Mouse (Mus musculus) ovary, postnatal 36 days (tissue): ENCODE data around the gene Herc1.

ENCODE experiments used
- DNase-seq: peaks from one replicate; pipeline ENCODE4 v3.0.0; 2022; ENCODE audit warnings: low spot score, mixed read lengths

Gene Herc1

DNA sequence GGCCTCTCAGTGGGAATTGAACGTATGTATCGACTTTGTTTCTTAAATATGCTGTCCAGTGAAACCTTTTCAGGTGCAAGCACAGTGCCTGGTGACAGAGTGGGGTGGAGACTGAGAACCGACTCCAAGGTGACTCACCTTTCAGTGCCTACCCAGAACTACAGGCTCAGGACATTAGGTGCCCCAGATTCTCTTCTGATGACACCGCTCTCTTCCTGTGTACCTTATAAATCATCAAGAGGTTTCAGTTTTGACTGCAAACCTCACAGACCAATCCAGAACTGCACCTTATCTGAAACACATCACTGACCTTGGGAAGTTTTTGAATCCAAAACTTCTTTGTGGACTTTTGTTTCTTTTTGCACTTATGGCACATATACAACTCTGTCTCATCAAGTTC lies 170.0 kb downstream of the Herc1 start:
- no peak for DNase-seq

DNA sequence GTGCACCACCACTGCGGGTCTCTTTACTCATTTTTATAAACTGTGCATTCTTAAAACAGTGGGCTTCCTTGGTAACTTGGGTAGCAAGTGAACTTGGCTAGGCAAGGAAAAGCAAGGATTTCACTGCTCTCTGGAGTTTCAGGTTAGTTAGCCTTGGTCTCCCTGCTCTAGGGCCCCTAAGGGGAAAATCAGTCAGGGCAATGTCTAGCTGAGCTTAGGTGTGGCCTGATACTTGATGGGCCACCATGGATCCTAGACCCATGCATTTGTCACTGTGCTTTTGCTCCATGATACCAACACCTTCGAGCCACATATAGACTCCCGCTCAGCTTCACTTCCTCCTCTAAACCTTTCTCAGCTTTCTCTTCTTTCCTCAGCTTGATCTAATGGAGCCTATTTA lies 171.3 kb downstream of the Herc1 start:
- DNase-seq = no peak

DNA sequence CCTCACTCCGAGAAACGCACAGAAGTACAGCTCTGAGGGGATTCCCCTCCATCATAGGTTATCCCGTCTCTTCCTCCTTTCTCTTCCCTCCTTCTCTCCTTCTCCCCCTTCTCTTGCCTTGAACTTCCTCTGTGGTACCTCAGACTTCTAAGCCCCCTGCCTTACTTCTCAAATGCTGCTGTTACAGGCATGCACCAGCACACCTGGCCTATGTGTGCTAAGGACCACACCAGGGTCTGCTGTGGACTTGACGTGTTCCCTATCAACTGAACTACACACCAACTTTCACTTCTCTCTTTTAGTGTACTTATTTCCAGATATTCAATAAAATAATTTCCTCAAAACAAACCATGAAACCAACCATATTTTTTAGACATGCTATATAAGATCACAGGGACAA lies 192.5 kb downstream of the Herc1 start:
- DNase-seq = no peak
